Mouse (Mus musculus): ENCODE measurements around the gene Pck1. TPM values are rescaled to one million over a fixed set of nuclear protein-coding genes. Genes with fewer than 3 reads are reported as not detected.
A peak's percentile ranks its signal among the peaks of the same experiment; 100 is the strongest.

Pck1 gene
- total RNA-seq, 1 experiment from 2014 or later = not detected

DNA sequence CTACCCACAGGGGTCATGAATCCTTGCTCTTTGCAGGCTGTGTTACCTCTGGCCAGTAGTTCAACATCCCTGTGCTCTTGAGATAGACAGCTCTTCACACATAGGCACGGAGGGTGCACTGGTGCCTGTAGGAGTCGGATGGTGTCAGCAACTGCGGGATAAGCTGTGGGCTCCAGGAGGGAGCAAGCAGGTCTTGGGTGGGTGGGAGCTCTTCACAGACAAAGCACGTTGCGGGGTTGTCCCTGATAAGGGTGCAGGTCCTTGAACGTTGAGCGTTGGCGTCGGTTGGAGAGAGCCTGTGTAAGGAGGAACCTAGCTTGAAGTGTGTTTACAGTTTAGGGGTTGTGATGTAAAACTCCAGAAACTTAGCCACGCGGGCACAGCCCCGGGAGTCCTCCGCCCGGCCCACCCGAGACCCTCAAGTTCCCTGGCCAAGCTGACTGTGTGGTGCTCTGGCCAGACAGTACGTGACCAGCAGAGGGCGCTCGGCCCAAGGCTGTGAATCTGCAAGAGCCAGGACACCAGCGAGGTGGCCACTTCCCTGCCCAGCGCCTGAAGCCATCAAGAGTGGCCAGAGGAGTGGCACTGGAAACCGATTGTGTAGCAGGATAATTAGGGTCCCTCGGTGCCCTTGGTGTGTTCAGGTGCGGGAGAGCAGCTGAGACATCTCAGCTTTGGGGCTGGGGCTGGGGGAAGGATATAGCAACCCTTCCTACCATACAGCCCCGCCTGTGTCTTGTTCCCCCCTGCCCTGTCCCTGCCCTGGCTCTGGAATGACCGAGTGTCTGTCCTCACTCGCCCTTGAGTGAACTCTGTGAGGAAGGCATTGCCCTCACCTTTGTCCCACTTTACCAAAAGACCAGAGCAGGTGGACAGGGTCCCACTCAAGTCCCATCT, 33.4 kb downstream of the Pck1 start:
- ATAC-seq (ENCODE audit: extremely low read depth, insufficient number of reproducible peaks, low FRiP score, poor library complexity, severe bottlenecking) = peak; percentile 47

DNA sequence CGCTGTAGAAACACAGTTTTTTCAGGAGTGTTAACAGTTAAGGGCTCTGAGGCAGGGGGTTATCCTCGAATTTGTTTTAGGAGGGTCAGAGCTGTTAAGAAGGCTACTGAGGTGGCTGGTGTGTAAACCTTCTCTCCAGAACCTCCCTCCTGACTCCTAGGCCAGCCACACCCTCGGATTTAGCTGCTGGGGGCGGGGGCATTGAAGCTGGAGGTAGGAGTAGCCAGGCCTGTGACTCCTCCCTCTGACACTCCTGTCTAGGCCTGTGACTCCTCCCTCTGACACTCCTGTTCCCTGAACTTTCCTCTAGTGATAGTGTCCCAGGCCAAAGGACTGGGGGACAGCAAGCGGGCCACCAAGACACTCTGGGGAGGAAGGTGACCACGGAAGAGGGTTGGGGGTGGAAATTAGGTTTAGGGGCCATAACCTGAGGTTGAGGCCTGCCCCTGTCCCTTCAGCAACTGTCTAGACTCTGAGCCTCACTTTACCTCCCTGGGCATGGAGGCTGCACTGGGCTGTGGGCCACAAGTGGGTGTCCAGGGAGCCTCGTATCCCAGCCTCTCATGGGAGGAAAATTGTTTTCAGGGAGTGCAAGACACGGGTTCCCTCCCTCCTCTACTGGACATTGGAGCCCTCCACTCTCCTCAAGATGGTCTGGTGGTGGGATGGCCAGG, 34.5 kb downstream of the Pck1 start:
- no peak for ATAC-seq (ENCODE audit: extremely low read depth, insufficient number of reproducible peaks, low FRiP score, poor library complexity, severe bottlenecking)

DNA sequence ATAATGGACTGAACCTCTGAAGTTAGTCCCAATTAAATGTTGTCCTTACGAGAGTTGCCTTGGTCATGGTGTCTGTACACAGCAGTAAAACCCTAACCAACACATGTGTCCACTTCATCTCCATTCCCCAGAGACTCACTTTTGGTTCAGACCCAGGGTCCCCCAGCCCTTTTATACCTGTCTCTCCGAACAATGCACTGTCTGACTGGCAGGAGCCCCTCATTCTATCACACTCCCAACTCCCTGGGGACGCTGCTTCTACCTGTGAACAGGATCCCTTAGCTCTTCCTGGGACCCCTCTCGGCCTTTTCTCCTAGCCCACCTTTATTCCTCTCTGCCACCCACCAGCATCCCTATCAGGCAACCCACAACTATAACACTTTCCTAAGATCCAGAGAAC, 41.9 kb downstream of the Pck1 start:
- no peak for ATAC-seq (ENCODE audit: extremely low read depth, insufficient number of reproducible peaks, low FRiP score, poor library complexity, severe bottlenecking)

DNA sequence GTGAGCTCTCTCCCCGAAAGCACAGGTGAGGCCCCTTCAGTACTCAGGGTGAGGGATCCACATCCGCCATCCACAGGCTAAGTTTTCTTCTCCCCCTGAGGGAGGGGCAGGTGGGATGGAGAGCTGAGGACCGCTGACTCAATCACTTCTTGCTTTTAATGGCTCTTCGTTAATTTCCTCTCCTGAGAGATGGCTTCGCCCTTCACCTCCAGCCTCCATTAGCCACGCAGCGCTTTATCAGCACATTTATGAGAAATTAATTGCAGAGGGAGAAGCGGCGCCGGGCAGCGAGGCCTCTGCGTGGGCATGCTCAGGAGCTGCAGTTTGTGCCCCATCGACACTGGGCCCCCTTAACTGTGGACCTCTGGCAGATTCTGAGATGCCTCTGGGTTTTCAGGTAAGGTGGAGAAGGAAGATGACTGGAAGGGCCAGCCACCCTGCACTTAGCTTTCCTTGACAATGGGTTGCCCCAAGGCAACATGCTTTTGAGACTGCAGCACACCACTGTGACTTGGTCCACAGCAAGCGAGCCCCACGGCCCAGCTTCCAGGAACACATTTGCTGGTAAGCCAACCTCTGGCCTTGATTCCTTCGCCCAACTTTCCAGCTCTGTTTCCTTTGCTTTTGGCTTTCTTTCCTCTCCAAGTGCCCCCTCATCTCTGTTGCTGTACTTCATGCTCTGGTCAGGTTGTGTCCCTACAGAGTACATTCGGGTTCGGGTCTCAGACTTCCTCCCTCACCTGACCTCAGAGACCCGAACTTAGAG, 50.3 kb downstream of the Pck1 start:
- no peak for ATAC-seq (ENCODE audit: extremely low read depth, insufficient number of reproducible peaks, low FRiP score, poor library complexity, severe bottlenecking)

DNA sequence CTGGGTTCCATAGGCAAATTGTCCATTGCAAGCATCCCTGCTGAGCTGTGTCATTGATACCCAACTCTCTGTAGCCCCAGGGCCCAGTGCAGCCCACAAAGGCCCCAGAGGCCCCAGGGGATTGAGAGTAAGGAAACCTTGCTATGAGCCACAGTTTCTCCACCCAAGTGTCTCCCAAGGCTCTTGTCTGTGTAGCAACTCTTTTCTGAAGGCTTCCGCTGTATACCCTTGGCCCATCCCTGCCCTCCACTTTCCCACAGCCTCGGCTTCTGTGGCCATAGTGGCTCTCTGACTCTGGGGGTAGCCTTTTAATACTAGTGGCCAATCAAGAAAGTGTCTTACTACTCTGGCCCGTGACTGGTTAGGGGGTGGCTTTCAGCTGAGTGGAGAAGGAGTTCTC, 50.9 kb downstream of the Pck1 start:
- no peak for ATAC-seq (ENCODE audit: extremely low read depth, insufficient number of reproducible peaks, low FRiP score, poor library complexity, severe bottlenecking)

DNA sequence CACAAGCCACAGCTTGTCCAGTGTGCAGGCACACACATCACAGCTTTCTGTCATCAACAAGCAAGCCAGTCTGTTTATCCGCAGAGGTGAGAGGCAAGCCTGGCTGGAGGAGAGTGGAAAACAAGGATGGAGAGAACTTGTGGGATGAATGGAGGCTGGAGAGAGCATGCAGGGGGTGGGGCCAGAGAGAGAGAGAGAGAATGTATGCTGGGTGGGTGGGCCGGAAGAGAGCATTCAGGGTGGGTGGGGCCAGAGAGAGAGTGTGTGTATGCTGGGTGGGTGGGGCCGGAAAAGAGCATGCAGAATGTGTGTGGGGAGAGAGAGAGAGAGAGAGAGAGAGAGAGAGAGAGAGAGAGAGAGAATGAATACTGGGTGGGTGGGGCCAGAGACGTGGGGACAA, 51.8 kb downstream of the Pck1 start:
- no peak for ATAC-seq (ENCODE audit: extremely low read depth, insufficient number of reproducible peaks, low FRiP score, poor library complexity, severe bottlenecking)

DNA sequence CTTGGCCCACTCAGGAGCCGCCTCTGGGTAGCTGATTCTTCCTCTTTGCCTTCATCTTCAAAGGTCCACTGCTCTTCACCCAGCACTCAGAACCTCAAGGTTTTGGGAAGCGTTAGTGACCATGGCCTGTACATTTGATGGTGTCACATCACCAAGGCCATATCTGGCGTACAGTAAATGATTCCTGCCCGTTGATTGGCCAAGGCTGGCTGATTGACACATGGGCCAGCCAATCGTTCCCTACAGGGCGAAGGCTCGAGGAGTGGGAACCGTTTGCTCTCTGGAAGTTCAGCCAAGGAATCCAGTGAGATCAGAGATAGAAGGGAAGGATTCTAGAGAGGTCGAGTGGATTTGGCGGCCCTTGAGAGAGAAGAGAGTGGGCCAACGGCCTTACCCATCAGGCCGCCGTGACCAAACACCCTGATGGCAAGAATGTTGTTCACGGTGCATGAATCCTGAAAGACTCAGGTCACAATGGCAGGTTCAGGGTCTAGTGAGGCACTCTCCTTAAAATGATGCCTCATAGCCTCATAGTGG, 52.8 kb downstream of the Pck1 start:
- no peak for ATAC-seq (ENCODE audit: extremely low read depth, insufficient number of reproducible peaks, low FRiP score, poor library complexity, severe bottlenecking)

DNA sequence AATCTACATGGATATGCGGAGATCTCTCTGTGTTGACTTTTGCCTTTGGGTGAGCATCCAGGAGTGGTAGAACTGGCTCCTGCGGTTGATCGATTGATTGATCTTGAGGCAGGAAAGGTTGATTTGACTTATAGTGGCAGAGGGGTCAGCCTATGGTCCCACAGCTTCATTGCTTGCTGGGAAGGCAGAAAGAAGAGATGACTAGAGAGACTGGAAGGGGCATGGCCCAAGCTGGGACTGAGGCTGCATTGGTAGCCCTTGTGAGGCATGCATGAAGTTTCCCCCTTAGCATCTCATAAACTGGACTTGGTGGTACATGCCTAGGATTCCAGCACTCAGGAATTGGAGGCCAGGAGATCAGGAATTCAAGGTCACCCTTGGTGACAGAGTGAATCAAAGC, 54.2 kb downstream of the Pck1 start:
- ATAC-seq (ENCODE audit: extremely low read depth, insufficient number of reproducible peaks, low FRiP score, poor library complexity, severe bottlenecking) = no peak

Other genes starting within 250 kb of the Pck1 start
- gene Bmp7, start 212.7 kb upstream of the Pck1 start, total RNA-seq (2017) = not detected in 2 replicates
- gene Spo11, start 175.3 kb upstream of the Pck1 start, total RNA-seq (2017) = 1.6 and 1.9 TPM in 2 replicates
- 39.8 and 51.1 TPM in 2 replicates for gene Rae1, start 152.9 kb upstream of the Pck1 start, total RNA-seq (2017)
- 90.4 and 119 TPM in 2 replicates for gene Rbm38, start 132.6 kb upstream of the Pck1 start, total RNA-seq (2017)
- not detected in 2 replicates for gene Ctcfl, start 33.5 kb upstream of the Pck1 start, total RNA-seq (2017)
- 34.0 and 35.7 TPM in 2 replicates for gene Zbp1, start 65.9 kb downstream of the Pck1 start, total RNA-seq (2017)
- 0.12 TPM in 1 of 2 replicates, not detected in the other for gene Pmepa1, start 123.5 kb downstream of the Pck1 start, total RNA-seq (2017)